Mouse (Mus musculus) spleen, adult 2 months (tissue): ENCODE results near the gene Crkl.

ENCODE experiments used
- CTCF ChIP-seq: fragments of 200-500 bp; IDR thresholded peaks from 2 replicates; pipeline ENCODE4 v1.5.1; 2011; ENCODE audit warnings: mild to moderate bottlenecking, inconsistent platforms; ENCODE audit not compliant: insufficient read depth, insufficient read length, insufficient replicate concordance; ENCODE audit errors: extremely low read depth
- POLR2A ChIP-seq: fragments of 200-500 bp; IDR thresholded peaks from 2 replicates; pipeline ENCODE4 v1.6.1; 2011; ENCODE audit warnings: low read depth, low read length, inconsistent platforms

- no peak for TF ChIP-seq POLR2A
- TF ChIP-seq CTCF, result no peak
Measured at GRCm38 (mm10) chr16:17488478-17489468, 37.0 kb downstream of the Crkl start.
